Mouse (Mus musculus) telencephalon, adult 2 months (tissue): ENCODE measurements around the gene Car6.

ENCODE experiments used
- DNase-seq: peaks from one replicate; pipeline ENCODE4 v3.0.0-alpha.2; 2011; ENCODE audit warnings: low read depth, low spot score

Car6 gene

DNA sequence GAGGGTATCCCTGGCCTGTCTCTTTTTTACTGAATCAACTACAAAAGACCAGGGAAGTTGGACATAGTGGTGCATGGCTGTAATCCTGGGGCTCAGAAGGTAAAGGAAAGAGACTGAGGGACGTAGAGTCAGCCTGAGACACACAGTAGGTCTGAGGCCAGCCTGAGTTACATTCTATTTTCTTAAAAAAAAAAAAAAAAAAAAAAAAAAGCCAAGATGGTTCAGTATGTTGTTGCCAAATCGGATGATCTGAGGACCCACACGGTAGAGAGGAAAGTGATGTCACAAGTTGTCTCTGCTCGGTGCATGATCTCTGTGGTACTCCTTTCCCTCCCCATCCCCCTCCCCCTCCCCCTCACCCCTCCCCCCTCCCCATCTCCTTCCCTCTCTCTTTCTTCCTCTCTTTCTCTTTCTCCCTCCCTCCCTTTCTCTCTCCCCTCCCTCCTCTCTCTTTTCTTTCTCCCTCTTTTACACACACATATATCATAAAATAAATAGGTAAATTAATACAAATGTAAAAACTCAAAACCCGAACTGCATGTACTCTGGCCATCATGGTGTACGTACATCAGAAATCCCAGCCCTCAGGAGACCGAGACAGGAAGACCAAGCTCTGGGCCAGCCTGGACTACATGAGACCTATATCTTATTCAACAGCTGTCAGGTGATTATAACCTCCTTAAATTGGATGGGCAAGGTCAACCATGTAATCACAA, 63.6 kb downstream of the Car6 start:
- DNase-seq = no peak
